Mouse (Mus musculus): ENCODE measurements around the gene Mdm2.

Mdm2 gene

GRCm38 (mm10) chr10:117749787-117750343 lies 39.3 kb upstream of the Mdm2 start:
- in situ Hi-C loops (cut with MboI; ENCODE audit: low pct_unique_long_range_greater_than_20kb in 1 of 2, low sequenced_read_pairs in 2 of 2, unreplicated experiment in 1 of 2) = loop anchor here in 1 of 2 experiments (25.0 kb wide), 1 partner anchor 287 kb away; no protein-coding TSS in a partner anchor

GRCm38 (mm10) chr10:117749050-117749686 lies 38.6 kb upstream of the Mdm2 start:
- in situ Hi-C loops (cut with MboI; ENCODE audit: low pct_unique_long_range_greater_than_20kb in 1 of 2, low sequenced_read_pairs in 2 of 2, unreplicated experiment in 1 of 2) = loop anchor here in 1 of 2 experiments (25.0 kb wide), 1 partner anchor 288 kb away; no protein-coding TSS in a partner anchor

- in situ Hi-C loops (cut with MboI; ENCODE audit: low pct_unique_long_range_greater_than_20kb in 1 of 2, low sequenced_read_pairs in 2 of 2, unreplicated experiment in 1 of 2) = loop anchor here in 1 of 2 experiments (25.0 kb wide), 1 partner anchor 289 kb away; no protein-coding TSS in a partner anchor
Observed at GRCm38 (mm10) chr10:117748276-117749049, 37.9 kb upstream of the Mdm2 start.

- in situ Hi-C loops (cut with MboI; ENCODE audit: low pct_unique_long_range_greater_than_20kb in 1 of 2, low sequenced_read_pairs in 2 of 2, unreplicated experiment in 1 of 2) = loop anchor here in 1 of 2 experiments (25.0 kb wide), 1 partner anchor 290 kb away; no protein-coding TSS in a partner anchor
Observed at GRCm38 (mm10) chr10:117747711-117748110, 37.2 kb upstream of the Mdm2 start.

- in situ Hi-C loops (cut with MboI; ENCODE audit: low pct_unique_long_range_greater_than_20kb in 1 of 2, low sequenced_read_pairs in 2 of 2, unreplicated experiment in 1 of 2) = loop anchor here in 1 of 2 experiments (25.0 kb wide), 1 partner anchor 291 kb away; no protein-coding TSS in a partner anchor
Observed at GRCm38 (mm10) chr10:117746297-117746883, 35.8 kb upstream of the Mdm2 start, which contains the start of gene Slc35e3. Slc35e3 (minus strand) TSS chr10:117746365.

- in situ Hi-C loops (cut with MboI; ENCODE audit: low pct_unique_long_range_greater_than_20kb in 1 of 2, low sequenced_read_pairs in 2 of 2, unreplicated experiment in 1 of 2) = loop anchor here in 1 of 2 experiments (25.0 kb wide), 1 partner anchor 292 kb away; no protein-coding TSS in a partner anchor
Observed at GRCm38 (mm10) chr10:117745570-117746296, 35.2 kb upstream of the Mdm2 start.

GRCm38 (mm10) chr10:117743917-117744316 lies 33.4 kb upstream of the Mdm2 start:
- in situ Hi-C loops (cut with MboI; ENCODE audit: low pct_unique_long_range_greater_than_20kb in 1 of 2, low sequenced_read_pairs in 2 of 2, unreplicated experiment in 1 of 2) = loop anchor here in 1 of 2 experiments (25.0 kb wide), 1 partner anchor 293 kb away; no protein-coding TSS in a partner anchor

- in situ Hi-C loops (cut with MboI; ENCODE audit: low pct_unique_long_range_greater_than_20kb in 1 of 2, low sequenced_read_pairs in 2 of 2, unreplicated experiment in 1 of 2) = loop anchor here in 1 of 2 experiments (25.0 kb wide), 1 partner anchor 294 kb away; no protein-coding TSS in a partner anchor
Observed at GRCm38 (mm10) chr10:117743182-117743581, 32.6 kb upstream of the Mdm2 start.

GRCm38 (mm10) chr10:117742618-117743017 lies 32.1 kb upstream of the Mdm2 start:
- in situ Hi-C loops (cut with MboI; ENCODE audit: low pct_unique_long_range_greater_than_20kb in 1 of 2, low sequenced_read_pairs in 2 of 2, unreplicated experiment in 1 of 2) = loop anchor here in 1 of 2 experiments (25.0 kb wide), 1 partner anchor 295 kb away; no protein-coding TSS in a partner anchor

GRCm38 (mm10) chr10:117741698-117742475 lies 31.3 kb upstream of the Mdm2 start:
- in situ Hi-C loops (cut with MboI; ENCODE audit: low pct_unique_long_range_greater_than_20kb in 1 of 2, low sequenced_read_pairs in 2 of 2, unreplicated experiment in 1 of 2) = loop anchor here in 1 of 2 experiments (25.0 kb wide), 1 partner anchor 295 kb away; no protein-coding TSS in a partner anchor

GRCm38 (mm10) chr10:117740921-117741320 lies 30.4 kb upstream of the Mdm2 start:
- in situ Hi-C loops (cut with MboI; ENCODE audit: low pct_unique_long_range_greater_than_20kb in 1 of 2, low sequenced_read_pairs in 2 of 2, unreplicated experiment in 1 of 2) = loop anchor here in 1 of 2 experiments (25.0 kb wide), 1 partner anchor 296 kb away; no protein-coding TSS in a partner anchor

GRCm38 (mm10) chr10:117740171-117740570 lies 29.6 kb upstream of the Mdm2 start:
- in situ Hi-C loops (cut with MboI; ENCODE audit: low pct_unique_long_range_greater_than_20kb in 1 of 2, low sequenced_read_pairs in 2 of 2, unreplicated experiment in 1 of 2) = loop anchor here in 1 of 2 experiments (25.0 kb wide), 1 partner anchor 297 kb away; no protein-coding TSS in a partner anchor

GRCm38 (mm10) chr10:117739648-117739948 lies 29.0 kb upstream of the Mdm2 start:
- in situ Hi-C loops (cut with MboI; ENCODE audit: low pct_unique_long_range_greater_than_20kb in 1 of 2, low sequenced_read_pairs in 2 of 2, unreplicated experiment in 1 of 2) = loop anchor here in 1 of 2 experiments (25.0 kb wide), 1 partner anchor 298 kb away; no protein-coding TSS in a partner anchor

- in situ Hi-C loops (cut with MboI; ENCODE audit: low pct_unique_long_range_greater_than_20kb in 1 of 2, low sequenced_read_pairs in 2 of 2, unreplicated experiment in 1 of 2) = loop anchor here in 1 of 2 experiments (25.0 kb wide), 1 partner anchor 298 kb away; no protein-coding TSS in a partner anchor
Observed at GRCm38 (mm10) chr10:117738928-117739647, 28.5 kb upstream of the Mdm2 start.

- in situ Hi-C loops (cut with MboI; ENCODE audit: low pct_unique_long_range_greater_than_20kb in 1 of 2, low sequenced_read_pairs in 2 of 2, unreplicated experiment in 1 of 2) = loop anchor here in 1 of 2 experiments (25.0 kb wide), 1 partner anchor 299 kb away; no protein-coding TSS in a partner anchor
Observed at GRCm38 (mm10) chr10:117738140-117738921, 27.8 kb upstream of the Mdm2 start.
